Mouse (Mus musculus) kidney, embryonic 14.5 days (tissue): ENCODE measurements around the gene Mia. TPM values are rescaled to one million over a fixed set of nuclear protein-coding genes. Genes with fewer than 3 reads are reported as not detected.

Source experiments
- ATAC-seq: fragments of 200-750 bp; cut with Nextera tagmentation; 2 replicates; pipeline ENCODE4 v1.8.0; 2017; ENCODE audit warnings: moderate number of reproducible peaks, mild to moderate bottlenecking, moderate TSS enrichment, moderate library complexity; ENCODE audit not compliant: low FRiP score, low TSS enrichment
- H3K27ac ChIP-seq: fragments of 300-500 bp; sonication (generic); 2 replicates; pipeline ENCODE4 v1.5.1; 2014; ENCODE audit warnings: low read depth, mild to moderate bottlenecking, low read length, moderate library complexity, mixed read lengths
- H3K27me3 ChIP-seq: fragments of 300-500 bp; sonication (generic); 2 replicates; pipeline ENCODE4 v1.6.1; 2014; ENCODE audit warnings: mild to moderate bottlenecking, low read length; ENCODE audit not compliant: control insufficient read depth, insufficient read depth
- H3K36me3 ChIP-seq: fragments of 300-500 bp; sonication (generic); 2 replicates; pipeline ENCODE4 v1.6.1; 2014; ENCODE audit warnings: low read length, mixed read lengths; ENCODE audit not compliant: control insufficient read depth, insufficient read depth
- H3K4me1 ChIP-seq: fragments of 300-500 bp; sonication (generic); 2 replicates; pipeline ENCODE4 v1.6.1; 2014; ENCODE audit warnings: low read length, mixed read lengths; ENCODE audit not compliant: control insufficient read depth, insufficient read depth
- H3K4me2 ChIP-seq: fragments of 300-500 bp; sonication (generic); replicated peaks from 2 replicates; pipeline ENCODE4 v1.6.1; 2014; ENCODE audit warnings: low read depth, mild to moderate bottlenecking, low read length
- H3K4me3 ChIP-seq: fragments of 300-500 bp; sonication (generic); 2 replicates; pipeline ENCODE4 v1.5.1; 2014; ENCODE audit warnings: mild to moderate bottlenecking, low read length
- H3K9ac ChIP-seq: fragments of 300-500 bp; sonication (generic); 2 replicates; pipeline ENCODE4 v1.6.1; 2014; ENCODE audit warnings: low read depth, mild to moderate bottlenecking, low read length, moderate library complexity
- H3K9me3 ChIP-seq: fragments of 300-500 bp; sonication (generic); 2 replicates; pipeline ENCODE4 v1.6.1; 2016; ENCODE audit warnings: low read length; ENCODE audit not compliant: control insufficient read depth
- WGBS: fragments of 180-500 bp; shearing (Covaris S2); extraction: QIAGEN DNeasy Blood & Tissue Kit; methylation state at CpG from one replicate; pipeline ENCODE4 v1.1.7; 2014; 5-methylcytosine and 5-hydroxymethylcytosine counted together
- polyA plus RNA-seq: library from polyadenylated mRNA; unstranded; fragments of >200 nt; fragmentation: Nextera tagmentation; extraction: Ambion mirVana; gene quantifications from 2 replicates; pipeline ENCODE4 v1.2.1, GENCODE M21; 2014

Mia gene
- polyA plus RNA-seq, 1 experiment from 2014 or later, result 24.5 TPM

DNA sequence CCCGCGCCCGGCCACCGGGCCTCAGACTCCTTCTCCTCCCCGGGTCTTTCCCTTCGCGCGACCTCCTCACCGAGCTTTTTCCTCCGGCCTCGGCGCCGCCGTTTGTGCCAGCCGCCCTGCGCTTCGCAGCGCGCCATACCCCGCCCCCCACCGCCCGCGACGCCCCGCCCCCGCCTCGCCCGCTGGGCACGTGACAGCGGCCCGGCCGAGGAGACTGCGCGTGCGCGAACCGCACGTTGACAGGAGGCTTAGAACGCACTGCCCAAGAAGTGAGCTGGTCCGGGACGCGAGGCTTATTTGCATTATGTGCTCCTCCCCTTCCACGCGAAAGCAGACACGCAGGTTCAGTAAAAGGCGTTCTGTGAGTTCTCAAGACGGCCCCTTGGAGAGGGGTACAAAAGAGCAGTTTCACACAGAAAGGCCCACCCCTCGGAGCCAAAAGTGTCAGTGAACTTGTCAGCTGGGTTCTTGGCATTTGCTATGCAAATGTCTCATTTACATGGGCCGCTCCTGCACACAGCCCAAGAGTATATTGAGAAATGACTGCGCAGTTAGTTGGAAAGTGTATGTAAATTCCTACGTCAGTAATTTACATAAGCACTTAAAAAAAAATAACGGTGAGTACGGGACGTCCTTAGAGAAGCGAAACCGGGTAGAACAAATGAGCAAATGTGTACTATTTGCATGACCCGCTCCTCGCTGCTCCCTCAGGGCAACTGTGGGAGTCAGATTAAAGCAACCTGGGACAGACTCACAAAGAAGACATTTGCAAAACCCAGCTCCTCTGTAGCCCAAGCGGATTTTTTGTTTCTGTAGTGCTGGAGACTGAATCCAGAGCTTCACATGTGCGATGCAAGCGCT is 14.1 kb downstream of the Mia start, which contains the start of gene Egln2:
Egln2 (minus strand) TSS at position 189 of the 861 bp plus-strand sequence.
- peaks cover 39% of the 10 kb centered on the region for H3K36me3 ChIP-seq
- ATAC-seq, result peak; percentile 81
- peak within 1 kb of the TSS; percentile 87 for H3K9ac ChIP-seq
- H3K4me1 ChIP-seq, result peaks cover 29% of the 10 kb centered on the region
- H3K27me3 ChIP-seq, result no peaks in the 10 kb centered on the region
- peak within 1 kb of the TSS; percentile 97 for H3K27ac ChIP-seq
- WGBS, result 2% methylated on average over 61 of the region's 61 CpGs
- H3K4me3 ChIP-seq, result peak within 1 kb of the TSS; percentile 73
- H3K9me3 ChIP-seq, result no peaks in the 10 kb centered on the region
- H3K4me2 ChIP-seq, result peak within 1 kb of the TSS; percentile 51

DNA sequence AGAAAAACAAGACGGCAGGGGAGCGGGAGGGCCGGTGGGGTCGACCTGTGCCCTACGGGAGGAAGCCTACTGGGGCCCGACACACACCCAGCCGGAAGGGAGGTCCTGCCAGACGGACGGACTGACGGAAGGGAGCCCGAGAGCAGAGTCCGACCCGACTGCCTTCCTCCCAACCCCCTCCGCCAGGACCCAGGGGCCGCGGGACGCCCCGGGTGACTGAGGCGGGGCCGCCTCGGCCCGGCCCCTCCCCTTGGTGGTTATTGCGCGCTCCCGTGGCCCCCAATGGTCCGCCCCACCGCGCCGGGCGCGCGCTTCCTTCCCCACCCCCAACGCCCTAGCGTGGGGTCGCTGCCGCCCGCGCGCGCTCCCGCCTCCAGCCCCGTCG is 14.7 kb downstream of the Mia start:
- Histone ChIP-seq H3K9me3 (no peaks in the 10 kb centered on the region), H3K27me3 (no peaks in the 10 kb centered on the region), H3K36me3 (peaks cover 44% of the 10 kb centered on the region; the same call in 1 of the 2 replicates), H3K4me2 (peak overlapping the region; percentile 51), H3K4me3 (peak overlapping the region; percentile 73), H3K27ac (peak overlapping the region; percentile 97), H3K4me1 (peaks cover 34% of the 10 kb centered on the region), H3K9ac (peak overlapping the region; percentile 87)
- WGBS, result 2% methylated on average over 42 of the region's 43 CpGs
- peak; percentile 81 for ATAC-seq

GRCm38 (mm10) chr7:27165696-27166095 is 15.3 kb downstream of the Mia start:
- peak overlapping the region; percentile 87 for H3K9ac ChIP-seq

DNA sequence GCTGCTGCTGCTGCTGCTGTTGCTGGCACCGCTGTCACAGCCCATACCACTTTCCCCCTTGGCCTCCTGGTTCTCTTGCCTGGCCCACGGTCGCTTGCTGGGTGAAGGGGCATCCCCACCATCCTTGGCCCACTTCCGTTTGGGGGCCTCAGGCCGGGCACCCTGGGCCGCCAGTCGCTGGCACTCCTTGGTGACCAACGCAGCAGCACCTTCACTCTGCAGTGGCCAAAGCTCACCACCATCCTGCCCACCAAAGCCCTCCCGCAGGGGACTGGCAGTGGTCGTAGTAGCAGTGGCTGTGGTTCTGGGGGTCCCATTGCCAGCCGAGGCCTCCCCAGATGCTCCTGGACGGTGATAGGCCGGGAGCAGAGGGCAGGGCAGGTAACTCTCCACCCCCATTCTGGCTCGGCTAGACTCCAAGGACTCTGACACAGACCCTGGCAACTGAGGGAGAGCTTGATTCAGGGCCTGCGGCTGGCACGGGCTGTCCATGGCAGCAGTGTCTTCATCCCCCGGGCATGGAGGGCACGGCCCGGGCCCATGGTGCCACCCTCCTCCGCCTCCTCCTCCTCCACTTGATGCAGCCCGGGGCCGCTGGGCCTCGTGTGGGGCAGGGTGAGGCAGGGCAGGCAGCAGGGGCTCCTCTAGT is 15.8 kb downstream of the Mia start:
- ATAC-seq, result no peak
- WGBS, result 64% methylated on average over 23 of the region's 23 CpGs
- H3K9me3 ChIP-seq, result no peaks in the 10 kb centered on the region
- peak overlapping the region; percentile 87; the same call in 1 of the 2 replicates for H3K9ac ChIP-seq
- H3K27me3 ChIP-seq, result no peaks in the 10 kb centered on the region
- H3K4me2 ChIP-seq, result peak overlapping the region; percentile 51
- H3K4me1 ChIP-seq, result peaks cover 38% of the 10 kb centered on the region
- peak overlapping the region; percentile 73 for H3K4me3 ChIP-seq
- peaks cover 41% of the 10 kb centered on the region; the same call in 1 of the 2 replicates for H3K36me3 ChIP-seq
- no peak overlapping the region for H3K27ac ChIP-seq

More at GRCm38 (mm10) chr7:27165696-27166095, 15.3 kb downstream of the Mia start:
- ATAC-seq, result no peak
- peak overlapping the region; percentile 51 for H3K4me2 ChIP-seq
- 2% methylated on average over 8 of the region's 8 CpGs for WGBS
- H3K27me3 ChIP-seq, result no peaks in the 10 kb centered on the region
- H3K4me1 ChIP-seq, result peaks cover 38% of the 10 kb centered on the region
- H3K4me3 ChIP-seq, result peak overlapping the region; percentile 73
- peak overlapping the region; percentile 97 for H3K27ac ChIP-seq
- H3K36me3 ChIP-seq, result peaks cover 41% of the 10 kb centered on the region; the same call in 1 of the 2 replicates
- H3K9me3 ChIP-seq, result no peaks in the 10 kb centered on the region

- Histone ChIP-seq H3K27ac (no peak overlapping the region; the same call in 1 of the 2 replicates), H3K4me1 (peaks cover 38% of the 10 kb centered on the region), H3K4me2 (peak overlapping the region; percentile 51), H3K9me3 (no peaks in the 10 kb centered on the region), H3K36me3 (peaks cover 40% of the 10 kb centered on the region; the same call in 1 of the 2 replicates), H3K27me3 (no peaks in the 10 kb centered on the region), H3K4me3 (peak overlapping the region; percentile 2; the same call in 1 of the 2 replicates), H3K9ac (peak overlapping the region; percentile 31; the same call in 1 of the 2 replicates)
- ATAC-seq, result no peak
- 83% methylated on average over 33 of the region's 33 CpGs for WGBS
These were observed 16.6 kb downstream of the Mia start for GRCm38 (mm10) chr7:27164112-27164947.

DNA sequence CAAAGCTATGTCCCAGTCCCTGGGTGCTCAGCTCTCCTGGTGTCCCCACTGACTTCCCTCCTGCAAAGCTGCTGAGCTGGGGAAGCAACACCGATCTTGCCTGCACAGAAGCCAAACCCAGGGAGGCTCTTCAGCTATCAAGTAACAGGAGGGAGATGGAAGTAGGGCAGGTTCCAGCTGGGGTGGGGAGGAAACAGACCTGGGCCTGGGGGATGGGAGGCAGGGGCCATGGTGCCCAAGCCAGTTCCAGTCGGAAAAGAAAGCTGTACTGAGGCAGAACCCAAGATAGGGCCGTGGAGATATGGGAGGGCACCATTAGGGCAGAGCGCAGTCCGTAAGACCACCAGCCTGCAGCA is 17.5 kb downstream of the Mia start:
- Histone ChIP-seq H3K36me3 (peaks cover 49% of the 10 kb centered on the region), H3K27ac (no peak overlapping the region), H3K4me2 (peak overlapping the region; percentile 51; the same call in 1 of the 2 replicates), H3K4me3 (peak overlapping the region; percentile 14; the same call in 1 of the 2 replicates), H3K4me1 (peaks cover 38% of the 10 kb centered on the region), H3K27me3 (no peaks in the 10 kb centered on the region), H3K9ac (peak overlapping the region; percentile 44), H3K9me3 (no peaks in the 10 kb centered on the region)
- no peak for ATAC-seq
- WGBS, result 64% methylated on average over 5 of the region's 5 CpGs

- Histone ChIP-seq H3K4me2 (peak overlapping the region; percentile 25; the same call in 1 of the 2 replicates), H3K27ac (no peak overlapping the region), H3K27me3 (no peaks in the 10 kb centered on the region), H3K9me3 (no peaks in the 10 kb centered on the region), H3K9ac (peak overlapping the region; percentile 44), H3K4me1 (peaks cover 38% of the 10 kb centered on the region), H3K4me3 (peak overlapping the region; percentile 14; the same call in 1 of the 2 replicates), H3K36me3 (peaks cover 54% of the 10 kb centered on the region)
- 82% methylated on average over 5 of the region's 5 CpGs for WGBS
- ATAC-seq, result no peak
These were observed 18.0 kb downstream of the Mia start for GRCm38 (mm10) chr7:27162780-27163449.

GRCm38 (mm10) chr7:27161744-27162143 is 19.2 kb downstream of the Mia start:
- Histone ChIP-seq H3K4me1 (peaks cover 38% of the 10 kb centered on the region), H3K27me3 (no peaks in the 10 kb centered on the region), H3K36me3 (peaks cover 63% of the 10 kb centered on the region), H3K27ac (no peak overlapping the region), H3K9ac (no peak overlapping the region), H3K4me3 (no peak overlapping the region), H3K9me3 (no peaks in the 10 kb centered on the region), H3K4me2 (no peak overlapping the region)
- 67% methylated on average over 4 of the region's 4 CpGs for WGBS
- no peak for ATAC-seq
